Mouse (Mus musculus) embryonic fibroblast, embryonic 13.5 days (primary cell): Measurements from ENCODE around the gene Sumo3. TPM values are rescaled to one million over a fixed set of nuclear protein-coding genes. Genes with fewer than 3 reads are reported as not detected.

Source experiments
- H3K27ac ChIP-seq: 2 replicates; pipeline ENCODE4 v1.5.1; 2012; ENCODE audit warnings: low read length, control low read depth, inconsistent platforms; ENCODE audit not compliant: insufficient read depth
- H3K4me1 ChIP-seq: 2 replicates; pipeline ENCODE4 v1.6.1; 2011; ENCODE audit warnings: low read length; ENCODE audit not compliant: control insufficient read depth, insufficient read depth
- H3K4me3 ChIP-seq: 2 replicates; pipeline ENCODE4 v1.5.1; 2011; ENCODE audit warnings: mild to moderate bottlenecking, control low read depth, low read length; ENCODE audit not compliant: insufficient read depth
- CTCF ChIP-seq: IDR thresholded peaks from 2 replicates; pipeline ENCODE4 v1.5.1; 2011; ENCODE audit warnings: mild to moderate bottlenecking, control low read depth, low read length, moderate library complexity, borderline replicate concordance; ENCODE audit not compliant: insufficient read depth
- POLR2A ChIP-seq: IDR thresholded peaks from 2 replicates; pipeline ENCODE4 v1.6.1; 2011; ENCODE audit warnings: low read depth, mild to moderate bottlenecking, control low read depth, low read length, moderate library complexity
- polyA plus RNA-seq: library from polyadenylated mRNA; stranded (reverse); fragments of >200 nt; gene quantifications from 2 replicates; pipeline ENCODE4 v1.2.4, GENCODE M21; 2011; ENCODE audit warnings: low read depth; ENCODE audit not compliant: missing spikeins, insufficient read length

The Sumo3 gene
- polyA plus RNA-seq, 1 experiment = 167 TPM

DNA sequence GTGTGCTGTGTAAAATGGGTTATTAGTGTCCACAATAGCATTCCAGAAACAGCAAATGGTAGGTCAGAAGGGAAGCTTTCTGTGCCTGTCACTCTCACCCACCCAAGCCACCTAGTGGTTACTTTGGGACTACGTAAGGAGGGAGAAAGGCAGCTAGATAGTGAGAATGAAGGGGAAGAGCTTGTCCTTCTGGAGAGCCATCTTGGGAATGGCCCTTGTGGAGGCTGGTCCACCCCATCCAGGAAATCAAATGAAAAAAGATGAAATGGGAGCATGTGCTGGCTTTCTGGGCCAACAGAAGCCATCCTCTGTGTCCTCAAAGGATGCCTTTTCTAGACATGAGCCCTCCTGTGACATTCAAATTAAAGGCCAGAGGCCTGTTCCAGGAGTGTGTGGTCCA lies 529 bp upstream of the Sumo3 start:
- Histone ChIP-seq H3K4me3 (no peak overlapping the region), H3K4me1 (no peaks in the 10 kb centered on the region), H3K27ac (peak overlapping the region; percentile 85)
- TF ChIP-seq POLR2A (no peak; the same call in 1 of the 2 replicates), CTCF (no peak)

DNA sequence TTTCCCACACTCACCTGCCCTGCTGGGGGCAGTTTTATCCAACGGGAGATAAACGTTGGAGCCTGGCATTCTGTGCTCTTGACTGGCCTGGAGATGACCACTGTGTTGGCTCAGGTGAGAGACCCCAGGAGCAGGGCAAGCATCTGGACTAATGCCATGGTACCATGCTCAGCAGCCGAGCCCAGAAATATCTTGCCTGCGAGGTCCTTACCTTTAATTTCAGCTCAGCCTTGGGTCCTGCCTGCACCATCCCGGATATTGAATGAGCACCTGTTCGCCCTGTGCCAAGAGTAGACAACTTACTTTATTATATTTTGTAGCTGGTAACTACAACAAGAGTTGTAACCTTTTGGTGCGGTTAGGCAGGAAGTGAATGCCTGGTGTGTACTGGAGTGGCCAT lies 958 bp downstream of the Sumo3 start:
- TF ChIP-seq POLR2A (no peak), CTCF (no peak)
- peak overlapping the region; percentile 5; the same call in 1 of the 2 replicates for H3K27ac ChIP-seq
- 0 out of 2 replicates have a peak, but pooled peaks cover 2% of the 10 kb centered on the region for H3K4me1 ChIP-seq
- peak overlapping the region; percentile 62 for H3K4me3 ChIP-seq

DNA sequence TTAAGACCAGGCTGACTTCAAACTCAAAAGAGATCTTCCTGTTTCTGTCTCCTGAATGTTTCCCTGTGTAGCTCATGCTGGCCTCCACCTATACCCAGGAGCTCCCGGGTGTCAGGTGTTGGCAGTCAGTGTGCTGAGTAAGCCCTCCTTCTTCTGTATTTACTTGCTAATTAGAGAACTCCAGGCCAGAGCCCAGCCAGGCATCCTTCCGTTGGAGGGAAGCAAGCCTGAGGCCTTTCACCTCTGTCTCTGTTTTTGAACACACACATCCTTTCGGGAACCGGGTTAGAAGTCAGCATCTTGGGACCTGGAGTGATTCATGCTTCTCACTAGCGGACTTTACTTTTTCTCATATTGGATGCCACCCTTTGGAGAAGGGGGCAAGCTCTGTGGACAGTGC lies 1.5 kb downstream of the Sumo3 start:
- TF ChIP-seq CTCF (no peak), POLR2A (no peak)
- 0 out of 2 replicates have a peak, but pooled peaks cover 2% of the 10 kb centered on the region for H3K4me1 ChIP-seq
- peak overlapping the region; percentile 62; the same call in 1 of the 2 replicates for H3K4me3 ChIP-seq
- no peak overlapping the region for H3K27ac ChIP-seq

DNA sequence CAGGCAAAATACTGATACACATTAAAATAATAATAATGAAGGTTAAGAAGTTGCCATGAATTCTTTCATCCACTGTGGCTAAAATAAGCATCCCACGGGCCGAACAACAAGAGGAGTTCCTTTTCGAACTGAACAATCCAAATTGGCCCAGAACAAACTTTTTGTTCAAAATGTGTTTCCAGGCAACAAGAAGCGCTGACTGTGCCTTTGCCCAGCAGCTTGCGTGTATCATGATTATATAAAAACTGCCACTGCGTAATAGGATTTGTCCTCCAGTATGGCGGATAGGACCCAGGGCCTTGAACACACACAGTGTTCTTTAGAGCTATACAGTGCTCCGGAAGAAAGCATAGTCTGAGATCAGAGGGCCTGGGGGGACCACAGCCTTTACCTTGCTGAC lies 2.7 kb downstream of the Sumo3 start:
- 0 out of 2 replicates have a peak, but pooled peaks cover 2% of the 10 kb centered on the region for H3K4me1 ChIP-seq
- TF ChIP-seq CTCF (no peak), POLR2A (no peak)
- H3K27ac ChIP-seq = no peak overlapping the region
- no peak overlapping the region for H3K4me3 ChIP-seq

DNA sequence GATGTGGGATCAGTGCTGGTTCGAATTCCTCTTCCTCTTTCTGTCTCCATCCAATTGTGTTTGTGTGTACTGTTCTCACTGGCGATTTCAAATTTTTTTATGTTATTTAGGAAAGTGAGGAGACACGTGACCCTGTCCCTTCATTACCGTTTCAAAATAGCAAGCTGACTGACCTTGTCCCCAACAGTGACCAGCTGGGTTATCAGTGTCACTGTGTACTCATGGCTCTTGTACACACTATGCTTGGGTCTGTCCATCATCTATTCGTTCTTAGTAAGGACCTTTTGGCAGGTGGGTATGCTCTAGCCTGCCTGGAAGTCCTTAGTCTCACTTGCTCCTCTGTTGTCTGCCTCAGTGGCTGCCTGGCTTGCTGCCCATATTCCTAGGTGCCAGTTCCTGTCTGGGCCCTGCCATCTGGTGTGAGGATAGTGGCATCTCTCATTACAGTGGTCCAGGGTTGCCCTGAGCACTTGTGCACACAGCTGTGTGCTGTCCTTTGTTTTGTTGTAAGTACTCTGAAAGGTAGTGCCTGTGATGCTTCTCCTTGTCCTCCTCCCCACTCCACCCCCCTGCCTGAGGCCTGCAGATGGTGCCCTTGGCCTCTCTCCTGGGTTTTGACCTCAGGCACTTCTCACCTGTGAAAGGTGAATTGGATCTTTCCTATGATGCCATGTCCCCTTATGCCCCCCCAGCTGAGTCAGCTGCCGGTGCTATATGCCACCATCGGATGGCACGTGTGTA lies 4.5 kb downstream of the Sumo3 start:
- Histone ChIP-seq H3K4me1 (0 out of 2 replicates have a peak, but pooled peaks cover 2% of the 10 kb centered on the region), H3K27ac (no peak overlapping the region), H3K4me3 (no peak overlapping the region)
- TF ChIP-seq POLR2A (no peak), CTCF (no peak)

DNA sequence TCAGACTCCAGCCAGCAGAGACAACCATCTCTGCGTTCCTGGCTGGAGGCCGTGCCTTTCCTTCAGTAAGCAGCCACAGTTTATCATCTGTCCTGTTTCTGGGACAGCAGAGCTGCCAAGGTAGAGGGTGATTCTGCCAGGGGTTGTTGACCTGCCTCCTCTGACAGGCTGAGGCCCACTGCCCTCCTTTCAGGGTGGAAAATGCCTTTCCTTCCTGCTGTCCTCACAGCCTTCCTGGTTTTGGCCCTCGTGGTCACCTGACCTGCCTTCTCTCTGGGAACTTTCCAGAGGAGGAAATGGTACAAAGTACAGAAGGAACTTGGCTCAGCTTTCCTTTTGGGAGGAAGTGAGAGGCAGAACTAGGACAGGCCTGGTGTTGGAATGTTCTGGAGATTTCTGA lies 7.5 kb downstream of the Sumo3 start:
- Histone ChIP-seq H3K27ac (no peak overlapping the region), H3K4me1 (0 out of 2 replicates have a peak, but pooled peaks cover 2% of the 10 kb centered on the region), H3K4me3 (no peak overlapping the region)
- no peak for TF ChIP-seq POLR2A
- no peak for TF ChIP-seq CTCF

DNA sequence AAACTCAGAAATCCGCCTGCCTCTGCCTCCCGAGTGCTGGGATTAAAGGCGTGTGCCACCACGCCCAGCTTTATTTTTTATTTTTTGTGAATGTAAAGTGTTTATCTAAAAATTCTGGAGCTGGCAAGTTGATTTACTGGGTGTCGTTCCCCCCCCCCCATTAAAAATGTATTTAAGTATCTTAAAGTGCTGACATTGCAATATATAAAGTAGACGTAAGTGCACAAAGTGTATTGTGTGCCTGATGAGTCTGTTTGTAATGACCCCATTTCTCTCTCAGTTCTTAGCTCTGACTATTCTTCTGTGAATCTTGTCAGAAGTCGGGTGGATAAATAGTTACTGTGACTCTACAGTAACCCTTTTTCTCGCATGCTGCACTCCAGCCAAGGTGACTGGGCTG lies 9.8 kb downstream of the Sumo3 start:
- Histone ChIP-seq H3K4me3 (no peak overlapping the region), H3K4me1 (0 out of 2 replicates have a peak, but pooled peaks cover 2% of the 10 kb centered on the region), H3K27ac (no peak overlapping the region)
- no peak for TF ChIP-seq CTCF
- no peak for TF ChIP-seq POLR2A

DNA sequence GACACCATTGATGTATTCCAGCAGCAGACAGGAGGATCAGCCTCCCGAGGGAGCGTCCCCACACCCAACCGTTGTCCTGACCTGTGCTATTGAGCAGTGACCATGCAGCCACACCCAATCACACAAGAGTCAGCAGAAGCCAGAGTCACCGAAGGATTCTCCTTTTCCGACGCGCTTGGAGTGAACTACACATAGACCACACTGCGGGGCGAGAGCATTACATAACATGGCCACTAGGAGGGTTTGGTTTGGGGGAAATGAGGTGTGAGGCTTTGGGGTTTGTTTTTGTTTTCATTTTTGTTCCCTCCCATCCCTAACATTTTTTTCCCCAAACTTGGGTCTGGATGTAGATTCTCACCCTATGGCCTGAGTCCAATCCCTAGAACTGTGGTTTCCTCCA lies 10.3 kb downstream of the Sumo3 start:
- TF ChIP-seq POLR2A (no peak), CTCF (no peak)
- H3K4me1 ChIP-seq = 0 out of 2 replicates have a peak, but pooled peaks cover 2% of the 10 kb centered on the region
- H3K27ac ChIP-seq = no peak overlapping the region
- H3K4me3 ChIP-seq = no peak overlapping the region

DNA sequence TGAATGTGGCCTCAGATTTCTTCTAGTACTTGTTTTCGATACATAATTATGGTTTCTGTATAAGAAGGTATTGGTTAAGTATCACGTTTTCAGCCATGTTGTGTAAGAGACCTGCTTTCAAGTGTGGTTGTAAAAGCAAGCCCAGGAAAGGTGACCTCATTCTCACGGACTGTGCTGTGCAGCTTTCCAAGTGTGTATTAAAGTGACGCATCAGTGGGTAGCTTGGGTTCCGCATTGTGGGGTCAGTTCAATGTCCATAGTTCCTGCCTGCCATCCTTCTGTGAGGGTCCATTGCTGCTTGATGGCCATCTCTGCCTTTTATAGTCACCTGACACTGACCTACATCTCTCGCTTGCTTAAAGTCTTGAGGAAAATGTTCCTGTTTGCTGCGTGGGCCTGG lies 11.0 kb downstream of the Sumo3 start:
- H3K4me1 ChIP-seq = no peaks in the 10 kb centered on the region
- TF ChIP-seq POLR2A = no peak
- TF ChIP-seq CTCF = no peak
- no peak overlapping the region for H3K4me3 ChIP-seq
- no peak overlapping the region for H3K27ac ChIP-seq

DNA sequence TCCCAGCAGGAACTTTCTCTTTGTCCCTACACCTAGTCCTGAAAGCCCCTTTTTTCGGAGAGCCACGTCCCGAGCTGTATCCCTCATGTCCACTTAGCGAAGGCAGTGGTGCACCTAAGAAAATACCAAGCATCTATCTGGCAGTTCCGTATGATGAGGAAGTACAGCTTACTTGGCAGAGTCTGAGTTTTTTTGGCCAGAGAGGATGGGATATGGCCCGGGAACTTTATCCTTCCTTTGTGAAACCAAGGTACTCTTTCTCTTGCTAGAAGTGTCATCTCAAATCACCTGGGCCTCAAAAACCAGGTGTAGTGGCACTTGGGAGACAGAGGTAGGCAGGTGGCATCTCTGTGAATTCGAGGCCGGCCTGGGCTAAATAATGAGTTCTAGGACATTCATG lies 15.6 kb downstream of the Sumo3 start:
- Histone ChIP-seq H3K4me3 (no peak overlapping the region), H3K27ac (peak overlapping the region; percentile 74), H3K4me1 (peaks cover 20% of the 10 kb centered on the region)
- TF ChIP-seq POLR2A (no peak), CTCF (no peak)
